Mouse (Mus musculus): ENCODE results near the gene Ddx5. TPM values are rescaled to one million over a fixed set of nuclear protein-coding genes. Genes with fewer than 3 reads are reported as not detected.

The Ddx5 gene
- polyA plus RNA-seq (2012; rRNA removed): 676 and 1,661 TPM in 2 replicates

GRCm38 (mm10) chr11:106788775-106789459, at the start of gene Ddx5, which contains the start of gene Cep95:
Gene Ddx5, minus strand, starts transcription at chr11:106789185.
Gene Cep95, plus strand, starts transcription at chr11:106789252.

GRCm38 (mm10) chr11:106779388-106780088, 9.4 kb downstream of the Ddx5 start, which contains the start of gene Polg2:
Gene Polg2, minus strand, starts transcription at chr11:106779537.

DNA sequence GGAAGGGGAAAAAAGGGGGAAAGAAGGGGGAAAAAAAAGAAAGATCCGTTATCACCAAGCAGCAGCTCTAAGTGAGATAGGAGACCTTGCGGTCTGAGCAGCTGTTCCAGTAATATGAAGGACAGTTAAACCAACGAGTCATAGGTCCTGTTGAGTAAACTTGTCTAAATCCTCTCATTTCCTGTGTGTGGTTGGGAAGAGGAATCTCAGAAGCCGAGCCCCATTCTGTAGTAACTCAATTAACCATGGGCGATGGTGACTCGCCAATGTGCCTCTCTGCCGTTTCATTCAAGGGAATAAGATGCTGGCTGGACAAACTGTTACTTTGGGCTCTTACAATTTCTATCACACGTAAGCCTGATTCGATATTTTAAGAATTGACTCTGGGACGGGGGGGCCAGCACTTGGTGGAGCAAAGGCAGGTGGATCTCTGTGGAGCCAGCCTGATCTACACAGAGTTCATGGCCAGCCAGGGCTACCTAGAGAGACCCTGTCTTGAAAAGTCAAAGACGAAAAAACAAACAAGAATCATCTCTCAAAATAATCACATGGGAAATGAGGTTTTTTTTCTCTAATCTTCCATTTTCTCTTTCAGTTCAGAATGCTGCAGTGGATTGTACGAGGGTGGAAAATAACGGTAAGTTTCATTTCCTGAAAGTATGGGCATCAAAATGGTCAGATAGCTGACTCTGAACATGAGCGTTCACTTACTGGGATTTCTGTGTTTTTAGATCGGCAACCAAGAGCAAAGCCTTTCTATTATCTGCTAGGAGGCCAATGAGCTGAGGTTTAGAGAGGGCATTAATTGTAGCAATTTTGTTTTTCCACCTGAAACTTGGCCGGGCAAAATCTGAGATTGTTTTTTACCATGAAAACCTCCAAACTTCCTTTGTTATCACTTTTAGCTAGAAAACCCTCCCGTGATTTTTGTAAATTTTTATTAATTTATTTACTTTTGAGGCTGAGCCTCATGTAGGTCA, 37.7 kb downstream of the Ddx5 start, which contains the start of gene Milr1:
Gene Milr1, plus strand, starts transcription at position 188 of the 980 bp plus-strand sequence.

DNA sequence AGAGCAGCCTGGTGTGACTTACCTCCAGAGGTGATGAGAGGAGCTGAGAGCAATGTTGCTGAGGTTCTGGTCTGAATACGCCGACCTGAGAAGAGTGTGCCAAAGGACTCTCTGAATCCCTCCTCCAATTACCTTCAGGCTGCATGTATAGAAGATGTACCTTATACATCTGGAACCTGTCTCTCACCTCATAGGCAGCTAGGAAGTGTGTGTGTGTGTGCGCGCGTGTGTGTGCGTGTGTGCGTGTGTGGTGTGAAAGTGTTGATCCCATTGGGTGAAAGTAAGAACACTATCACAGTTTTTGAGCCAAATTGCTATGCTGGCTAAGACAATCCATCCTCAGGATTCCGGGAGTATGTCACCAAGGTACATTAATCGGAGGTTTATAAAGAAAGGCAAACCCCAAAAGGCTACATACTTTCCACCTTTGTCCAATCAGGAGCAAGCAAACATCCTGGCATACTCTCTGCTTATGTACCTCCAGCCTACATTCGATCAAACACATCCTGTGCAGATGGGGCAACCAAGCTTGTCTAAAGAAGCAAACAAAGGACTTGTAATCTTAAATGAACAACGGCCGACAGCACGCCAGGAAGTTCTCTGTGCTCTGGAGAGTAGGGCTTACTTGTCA, 38.7 kb downstream of the Ddx5 start, which contains the start of gene Pecam1:
Gene Pecam1, minus strand, starts transcription at position 508 of the 631 bp plus-strand sequence.

Other genes starting within 250 kb of the Ddx5 start
- 20.7 and 22.8 TPM in 2 replicates for gene Tex2, start 175.8 kb downstream of the Ddx5 start, polyA plus RNA-seq (2012; rRNA removed)
- gene Pecam1, start 38.6 kb downstream of the Ddx5 start, polyA plus RNA-seq (2012; rRNA removed): 27.7 and 30.2 TPM in 2 replicates
- 0.45 and 0.58 TPM in 2 replicates for gene Milr1, start 38.0 kb downstream of the Ddx5 start, polyA plus RNA-seq (2012; rRNA removed)
- 8.5 and 10.7 TPM in 2 replicates for gene Polg2, start 9.6 kb downstream of the Ddx5 start, polyA plus RNA-seq (2012; rRNA removed)
- gene Cep95, start 67 bp upstream of the Ddx5 start, polyA plus RNA-seq (2012; rRNA removed): 1.8 and 2.8 TPM in 2 replicates
- 6.3 TPM in 2 replicates for gene Smurf2, start 131.5 kb upstream of the Ddx5 start, polyA plus RNA-seq (2012; rRNA removed)
- 25.7 and 27.9 TPM in 2 replicates for gene Kpna2, start 210.4 kb upstream of the Ddx5 start, polyA plus RNA-seq (2012; rRNA removed)
- 7.6 and 7.7 TPM in 2 replicates for gene 1810010H24Rik, start 236.5 kb upstream of the Ddx5 start, polyA plus RNA-seq (2012; rRNA removed)

All from ovary, adult 2 months (tissue).